Mouse (Mus musculus) cerebellum, adult 2 months (tissue): Measurements from ENCODE around the gene Hoxb6. TPM values are rescaled to one million over a fixed set of nuclear protein-coding genes. Genes with fewer than 3 reads are reported as not detected.

Source experiments
- DNase-seq, 2 experiments: peaks; one replicate each; pipeline ENCODE4 v3.0.0; 2021
- H3K27ac ChIP-seq: fragments of 200-500 bp; 2 replicates; pipeline ENCODE4 v1.5.1; 2012; ENCODE audit warnings: low read length, control low read depth, inconsistent platforms; ENCODE audit not compliant: insufficient read depth
- H3K27me3 ChIP-seq: fragments of 200-500 bp; 2 replicates; pipeline ENCODE4 v1.6.1; 2012; ENCODE audit warnings: inconsistent platforms, mild to moderate bottlenecking, low read length, moderate library complexity; ENCODE audit not compliant: control insufficient read depth, insufficient read depth
- H3K4me1 ChIP-seq: fragments of 200-500 bp; 2 replicates; pipeline ENCODE4 v1.6.1; 2011; ENCODE audit warnings: low read length; ENCODE audit not compliant: control insufficient read depth, insufficient read depth
- H3K4me3 ChIP-seq: fragments of 200-500 bp; replicated peaks from 2 replicates; pipeline ENCODE3; 2011; ENCODE audit warnings: mild to moderate bottlenecking, low read depth, low read length, control low read depth; ENCODE audit not compliant: insufficient read depth
- CTCF ChIP-seq: fragments of 200-500 bp; IDR thresholded peaks from 2 replicates; pipeline ENCODE4 v1.5.1; 2011; ENCODE audit warnings: low read depth, mild to moderate bottlenecking, control low read depth, low read length, moderate library complexity, borderline replicate concordance; ENCODE audit not compliant: insufficient read depth
- POLR2A ChIP-seq: fragments of 200-500 bp; IDR thresholded peaks from 2 replicates; pipeline ENCODE4 v1.6.1; 2011; ENCODE audit warnings: low read length, control low read depth, borderline replicate concordance; ENCODE audit not compliant: insufficient read depth
- WGBS: fragments of 180-500 bp; shearing (Covaris S2); methylation state at CpG from one replicate; pipeline ENCODE4 v1.1.7; 2018; 5-methylcytosine and 5-hydroxymethylcytosine counted together
- polyA plus RNA-seq: library from polyadenylated mRNA; depleted of rRNA; stranded (reverse); fragments of >200 nt; gene quantifications from 2 replicates; pipeline ENCODE4 v1.2.3, GENCODE M21; 2012; rRNA removed

Hoxb6 gene
- polyA plus RNA-seq, 1 experiment: 1.5 TPM

DNA sequence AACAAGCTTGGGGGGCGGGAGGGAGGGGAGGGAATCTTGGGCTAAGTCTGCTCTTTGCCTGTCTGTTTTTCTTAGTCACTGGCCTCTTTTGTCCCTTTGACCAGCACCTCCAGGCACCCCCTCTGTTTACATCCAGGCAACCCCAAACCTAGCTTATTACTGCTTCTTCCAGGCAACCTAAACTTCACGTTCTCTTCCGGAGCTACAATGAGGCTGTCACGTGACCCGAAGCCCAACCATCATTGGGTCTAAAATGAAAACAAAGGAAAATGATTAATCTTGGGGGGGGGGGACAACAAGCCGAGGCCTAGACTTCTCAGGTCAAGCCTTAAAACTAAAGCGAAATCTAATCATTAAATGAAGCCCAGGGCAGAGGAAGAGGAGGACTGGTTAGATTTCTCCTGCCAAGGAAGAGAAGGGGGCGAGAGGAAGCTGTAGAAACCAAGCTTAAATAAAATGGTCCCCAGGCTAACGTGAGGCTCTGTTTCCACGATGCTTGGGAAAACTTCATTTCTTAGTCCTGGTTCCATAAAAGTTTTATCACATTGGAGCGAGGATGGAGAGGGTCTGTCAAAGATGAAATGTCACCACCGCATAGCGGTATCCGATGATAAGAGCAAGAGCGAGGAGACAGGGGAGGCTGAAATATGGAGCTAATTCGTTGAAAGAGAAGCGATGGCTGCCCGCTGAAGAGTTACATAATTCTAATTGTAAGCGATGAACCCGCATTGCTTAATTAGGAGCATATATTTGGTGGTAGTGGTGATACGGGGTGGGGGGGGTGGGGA lies 56.1 kb downstream of the Hoxb6 start:
- H3K27me3 ChIP-seq: peaks cover 17% of the 10 kb centered on the region
- DNase-seq: no peak
- TF ChIP-seq POLR2A (no peak), CTCF (no peak)
- 5% methylated on average over 21 of the region's 21 CpGs for WGBS
- H3K4me1 ChIP-seq: no peaks in the 10 kb centered on the region
- H3K27ac ChIP-seq: no peak overlapping the region
- H3K4me3 ChIP-seq: no peak overlapping the region

- no peaks in the 10 kb centered on the region for H3K4me1 ChIP-seq
- peaks cover 19% of the 10 kb centered on the region for H3K27me3 ChIP-seq
Measured at GRCm38 (mm10) chr11:96348988-96349387, 56.7 kb downstream of the Hoxb6 start.

DNA sequence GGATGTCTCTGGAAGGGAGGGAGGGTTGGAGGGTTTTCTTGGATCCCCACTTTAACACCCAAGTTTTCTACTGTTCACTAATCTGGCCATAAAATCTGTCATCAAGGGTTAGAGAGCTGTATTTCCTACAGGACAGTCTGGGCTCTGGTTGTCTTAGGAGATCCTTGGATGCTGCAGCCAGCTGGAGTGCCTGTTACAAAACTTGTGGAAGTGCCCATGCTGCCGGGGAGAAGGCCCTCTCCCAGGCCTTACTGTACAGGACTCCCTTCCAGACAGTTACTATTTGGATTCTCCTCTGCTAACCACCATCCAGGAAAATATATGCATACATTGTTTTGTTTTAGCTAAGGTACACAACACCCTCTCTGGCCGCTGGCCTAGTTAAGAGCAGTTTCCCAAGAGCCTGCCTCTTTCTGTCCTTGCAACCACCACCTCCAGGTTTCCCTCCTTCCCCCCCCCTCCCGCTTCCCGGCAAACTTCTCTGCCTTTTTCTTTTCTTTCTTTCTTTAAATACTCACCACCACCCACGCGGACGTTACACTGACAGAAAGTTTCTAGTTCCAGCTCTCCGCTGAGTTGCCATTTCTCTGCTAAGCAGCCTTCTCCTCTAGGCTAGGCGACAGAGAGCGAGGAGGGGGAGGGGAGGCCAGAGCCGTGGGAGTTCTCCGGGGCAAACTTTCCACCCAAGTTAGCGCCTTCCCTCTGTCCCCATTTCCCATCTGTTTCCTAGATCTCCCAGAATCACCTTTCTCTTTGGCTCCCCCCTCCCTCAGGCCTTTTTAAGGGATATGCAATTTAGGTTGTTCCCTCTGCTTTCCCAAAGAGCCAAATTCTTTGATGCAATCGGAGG lies 57.4 kb downstream of the Hoxb6 start:
- Histone ChIP-seq H3K27me3 (peaks cover 20% of the 10 kb centered on the region), H3K4me1 (no peaks in the 10 kb centered on the region), H3K27ac (no peak overlapping the region), H3K4me3 (no peak overlapping the region)
- DNase-seq: no peak
- WGBS: 7% methylated on average over 14 of the region's 14 CpGs
- TF ChIP-seq CTCF (no peak), POLR2A (no peak)

More at GRCm38 (mm10) chr11:96348988-96349387, 56.7 kb downstream of the Hoxb6 start:
- TF ChIP-seq POLR2A (no peak), CTCF (no peak)
- no peak overlapping the region for H3K4me3 ChIP-seq
- DNase-seq: no peak
- 17% methylated on average over 3 of the region's 3 CpGs for WGBS
- H3K27ac ChIP-seq: no peak overlapping the region

DNA sequence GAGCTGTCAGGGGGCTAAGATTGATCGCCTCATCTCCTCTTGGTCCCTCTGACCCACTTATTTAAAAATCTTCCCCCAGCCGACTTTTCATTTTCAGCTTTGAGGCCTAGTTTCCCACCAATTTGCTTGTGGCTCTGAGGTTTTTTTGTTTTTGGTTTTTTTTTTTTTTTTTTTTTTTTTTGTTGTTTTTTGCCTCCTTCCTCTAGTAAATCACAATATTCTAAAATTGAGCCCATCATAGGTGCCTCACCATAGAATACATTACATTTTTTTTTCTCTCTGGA lies 58.0 kb downstream of the Hoxb6 start, which contains the start of gene Hoxb2:
Gene Hoxb2, plus strand, starts transcription at position 185 of the 284 bp plus-strand sequence.
- WGBS: 27% methylated on average over 2 of the region's 2 CpGs
- Histone ChIP-seq H3K27ac (no peak within 1 kb of the TSS), H3K27me3 (peaks cover 22% of the 10 kb centered on the region), H3K4me3 (no peak within 1 kb of the TSS), H3K4me1 (no peaks in the 10 kb centered on the region)
- DNase-seq: no peak
- no peak for TF ChIP-seq POLR2A
- no peak for TF ChIP-seq CTCF

DNA sequence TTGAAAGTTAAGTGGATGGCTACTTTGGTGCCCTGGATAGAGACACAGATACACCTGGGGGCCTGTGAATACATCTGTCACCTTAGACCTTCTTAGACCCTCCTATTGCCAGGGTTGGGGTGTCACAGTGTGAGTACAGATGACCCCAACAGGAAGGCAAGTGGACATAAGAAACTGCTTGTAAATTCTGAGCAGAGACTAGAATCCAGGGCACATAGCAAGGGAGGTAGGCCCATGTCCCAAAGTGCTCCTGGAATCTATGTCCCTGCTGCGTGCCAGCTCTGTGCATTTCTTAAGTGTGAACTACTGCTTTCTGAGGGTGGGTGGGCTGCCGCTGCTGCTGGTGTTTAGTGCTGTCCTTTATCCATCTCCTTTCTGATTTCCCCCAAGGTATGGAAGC lies 58.5 kb downstream of the Hoxb6 start:
- WGBS: 32% methylated on average over 2 of the region's 2 CpGs
- no peaks in the 10 kb centered on the region for H3K4me1 ChIP-seq
- H3K4me3 ChIP-seq: no peak overlapping the region
- H3K27me3 ChIP-seq: peaks cover 17% of the 10 kb centered on the region
- no peak for DNase-seq
- H3K27ac ChIP-seq: no peak overlapping the region
- TF ChIP-seq CTCF (no peak), POLR2A (no peak)

Other genes with a start within 250 kb of the Hoxb6 start
- gene Ube2z, start 227.1 kb upstream of the Hoxb6 start, polyA plus RNA-seq: 56.0 and 56.8 TPM in 2 replicates
- gene Atp5g1, start 216.8 kb upstream of the Hoxb6 start, polyA plus RNA-seq: 696 and 758 TPM in 2 replicates
- gene Calcoco2, start 180.5 kb upstream of the Hoxb6 start, polyA plus RNA-seq: 0.08 TPM in 1 of 2 replicates, not detected in the other
- gene Ttll6, start 158.7 kb upstream of the Hoxb6 start, polyA plus RNA-seq: 0.39 and 0.52 TPM in 2 replicates
- gene Hoxb13, start 98.2 kb upstream of the Hoxb6 start, polyA plus RNA-seq: not detected in 2 replicates
- gene Hoxb9, start 21.0 kb upstream of the Hoxb6 start, polyA plus RNA-seq: not detected in 2 replicates
- 0.11 and 1.0 TPM in 2 replicates for gene Hoxb8, start 10.6 kb upstream of the Hoxb6 start, polyA plus RNA-seq
- gene Hoxb7, start 5.9 kb upstream of the Hoxb6 start, polyA plus RNA-seq: 0.11 TPM in 1 of 2 replicates, not detected in the other
- 6.8 and 9.3 TPM in 2 replicates for gene Hoxb5, start 10.9 kb downstream of the Hoxb6 start, polyA plus RNA-seq
- gene Hoxb4, start 25.8 kb downstream of the Hoxb6 start, polyA plus RNA-seq: 1.5 TPM in 2 replicates
- gene Hoxb3, start 30.9 kb downstream of the Hoxb6 start, polyA plus RNA-seq: 5.4 and 5.5 TPM in 2 replicates
- 4.2 and 4.7 TPM in 2 replicates for gene Hoxb2, start 58.0 kb downstream of the Hoxb6 start, polyA plus RNA-seq
- 0.06 TPM in 1 of 2 replicates, not detected in the other for gene Hoxb1, start 73.3 kb downstream of the Hoxb6 start, polyA plus RNA-seq
- 0.98 and 1.5 TPM in 2 replicates for gene Skap1, start 172.1 kb downstream of the Hoxb6 start, polyA plus RNA-seq